Mouse (Mus musculus): ENCODE results near the gene Cryaa. TPM values are rescaled to one million over a fixed set of nuclear protein-coding genes. Genes with fewer than 3 reads are reported as not detected.

The Cryaa gene
- polyA plus RNA-seq, 1 experiment from 2014 or later: not detected

GRCm38 (mm10) chr17:31657141-31657983, 20.2 kb upstream of the Cryaa start:
- Histone ChIP-seq H3K9me3 (ENCODE audit: control insufficient read depth, low read length) (no peaks in the 10 kb centered on the region), H3K4me3 (replicated peaks; ENCODE audit: low read length) (peak overlapping the region; percentile 49), H3K4me2 (ENCODE audit: low read length) (peak overlapping the region; percentile 74), H3K4me1 (replicated peaks; ENCODE audit: control insufficient read depth, insufficient read depth, low read length) (peaks cover 18% of the 10 kb centered on the region), H3K27ac (ENCODE audit: low read length) (no peak overlapping the region), H3K9ac (replicated peaks; ENCODE audit: low read depth, low read length) (peak overlapping the region; percentile 80), H3K36me3 (ENCODE audit: control insufficient read depth, insufficient read depth) (peaks cover 17% of the 10 kb centered on the region), H3K27me3 (replicated peaks; ENCODE audit: control insufficient read depth, insufficient read depth, low read length) (no peaks in the 10 kb centered on the region)
- no peak for ATAC-seq
- 54% methylated on average over 12 of the region's 12 CpGs for WGBS

GRCm38 (mm10) chr17:31658136-31658467, 19.5 kb upstream of the Cryaa start:
- peaks cover 18% of the 10 kb centered on the region for H3K4me1 ChIP-seq (replicated peaks; ENCODE audit: control insufficient read depth, insufficient read depth, low read length)
- H3K27ac ChIP-seq (ENCODE audit: low read length): peak overlapping the region; percentile 60
- no peaks in the 10 kb centered on the region for H3K27me3 ChIP-seq (replicated peaks; ENCODE audit: control insufficient read depth, insufficient read depth, low read length)
- H3K36me3 ChIP-seq (ENCODE audit: control insufficient read depth, insufficient read depth): peaks cover 13% of the 10 kb centered on the region
- peak overlapping the region; percentile 80 for H3K9ac ChIP-seq (replicated peaks; ENCODE audit: low read depth, low read length)
- no peaks in the 10 kb centered on the region for H3K9me3 ChIP-seq (ENCODE audit: control insufficient read depth, low read length)
- peak overlapping the region; percentile 74 for H3K4me2 ChIP-seq (ENCODE audit: low read length)
- under 1% methylated on average over 27 of the region's 27 CpGs for WGBS
- ATAC-seq: no peak; the same call in 1 of the 2 replicates
- peak overlapping the region; percentile 49 for H3K4me3 ChIP-seq (replicated peaks; ENCODE audit: low read length)

- Histone ChIP-seq H3K4me2 (ENCODE audit: low read length) (peak within 1 kb of the TSS; percentile 74), H3K4me1 (replicated peaks; ENCODE audit: control insufficient read depth, insufficient read depth, low read length) (peaks cover 18% of the 10 kb centered on the region), H3K27me3 (replicated peaks; ENCODE audit: control insufficient read depth, insufficient read depth, low read length) (no peaks in the 10 kb centered on the region), H3K27ac (ENCODE audit: low read length) (peak within 1 kb of the TSS; percentile 73), H3K4me3 (replicated peaks; ENCODE audit: low read length) (peak within 1 kb of the TSS; percentile 49), H3K9me3 (ENCODE audit: control insufficient read depth, low read length) (no peaks in the 10 kb centered on the region), H3K36me3 (ENCODE audit: control insufficient read depth, insufficient read depth) (peaks cover 9% of the 10 kb centered on the region), H3K9ac (replicated peaks; ENCODE audit: low read depth, low read length) (peak within 1 kb of the TSS; percentile 80)
- ATAC-seq: peak; percentile 98
- under 1% methylated on average over 72 of the region's 77 CpGs for WGBS
These were observed 19.0 kb upstream of the Cryaa start, which contains the start of gene U2af1 for GRCm38 (mm10) chr17:31658468-31659185. Gene U2af1 (minus strand): TSS chr17:31658892.

- no peak for ATAC-seq
- Histone ChIP-seq H3K4me2 (ENCODE audit: low read length) (no peak overlapping the region), H3K4me3 (replicated peaks; ENCODE audit: low read length) (no peak overlapping the region), H3K9me3 (ENCODE audit: control insufficient read depth, low read length) (no peaks in the 10 kb centered on the region), H3K27ac (ENCODE audit: low read length) (peak overlapping the region; percentile 59), H3K27me3 (replicated peaks; ENCODE audit: control insufficient read depth, insufficient read depth, low read length) (no peaks in the 10 kb centered on the region), H3K9ac (replicated peaks; ENCODE audit: low read depth, low read length) (no peak overlapping the region), H3K36me3 (ENCODE audit: control insufficient read depth, insufficient read depth) (no peaks in the 10 kb centered on the region), H3K4me1 (replicated peaks; ENCODE audit: control insufficient read depth, insufficient read depth, low read length) (peaks cover 18% of the 10 kb centered on the region)
- 49% methylated on average over 8 of the region's 8 CpGs for WGBS
These were observed 16.9 kb upstream of the Cryaa start for GRCm38 (mm10) chr17:31660661-31661250.

GRCm38 (mm10) chr17:31662855-31663254, 14.8 kb upstream of the Cryaa start:
- Histone ChIP-seq H3K4me1 (replicated peaks; ENCODE audit: control insufficient read depth, insufficient read depth, low read length) (peaks cover 5% of the 10 kb centered on the region), H3K4me3 (replicated peaks; ENCODE audit: low read length) (no peak overlapping the region), H3K4me2 (ENCODE audit: low read length) (no peak overlapping the region), H3K36me3 (ENCODE audit: control insufficient read depth, insufficient read depth) (no peaks in the 10 kb centered on the region), H3K27me3 (replicated peaks; ENCODE audit: control insufficient read depth, insufficient read depth, low read length) (no peaks in the 10 kb centered on the region), H3K27ac (ENCODE audit: low read length) (no peak overlapping the region), H3K9ac (replicated peaks; ENCODE audit: low read depth, low read length) (no peak overlapping the region), H3K9me3 (ENCODE audit: control insufficient read depth, low read length) (no peaks in the 10 kb centered on the region)
- no peak for ATAC-seq

GRCm38 (mm10) chr17:31664760-31665159, 12.8 kb upstream of the Cryaa start:
- Histone ChIP-seq H3K9me3 (ENCODE audit: control insufficient read depth, low read length) (no peaks in the 10 kb centered on the region), H3K4me3 (replicated peaks; ENCODE audit: low read length) (no peak overlapping the region), H3K36me3 (ENCODE audit: control insufficient read depth, insufficient read depth) (no peaks in the 10 kb centered on the region), H3K4me1 (replicated peaks; ENCODE audit: control insufficient read depth, insufficient read depth, low read length) (no peaks in the 10 kb centered on the region), H3K27ac (ENCODE audit: low read length) (no peak overlapping the region), H3K9ac (replicated peaks; ENCODE audit: low read depth, low read length) (no peak overlapping the region), H3K27me3 (replicated peaks; ENCODE audit: control insufficient read depth, insufficient read depth, low read length) (no peaks in the 10 kb centered on the region), H3K4me2 (ENCODE audit: low read length) (no peak overlapping the region)
- WGBS: 10% methylated on average over 4 of the region's 4 CpGs
- peak; percentile 69; the same call in 1 of the 2 replicates for ATAC-seq

- Histone ChIP-seq H3K27ac (ENCODE audit: low read length) (no peak overlapping the region), H3K36me3 (ENCODE audit: control insufficient read depth, insufficient read depth) (no peaks in the 10 kb centered on the region), H3K4me3 (replicated peaks; ENCODE audit: low read length) (no peak overlapping the region), H3K9me3 (ENCODE audit: control insufficient read depth, low read length) (no peaks in the 10 kb centered on the region), H3K9ac (replicated peaks; ENCODE audit: low read depth, low read length) (no peak overlapping the region), H3K27me3 (replicated peaks; ENCODE audit: control insufficient read depth, insufficient read depth, low read length) (no peaks in the 10 kb centered on the region), H3K4me1 (replicated peaks; ENCODE audit: control insufficient read depth, insufficient read depth, low read length) (no peaks in the 10 kb centered on the region), H3K4me2 (ENCODE audit: low read length) (no peak overlapping the region)
- no peak for ATAC-seq
- 76% methylated on average over 8 of the region's 9 CpGs for WGBS
These were observed 9.3 kb upstream of the Cryaa start for GRCm38 (mm10) chr17:31668306-31668705.

GRCm38 (mm10) chr17:31670163-31670562, 7.4 kb upstream of the Cryaa start:
- WGBS: 15% methylated on average over 11 of the region's 11 CpGs
- ATAC-seq: no peak
- no peak overlapping the region for H3K4me2 ChIP-seq (ENCODE audit: low read length)
- no peak overlapping the region for H3K27ac ChIP-seq (ENCODE audit: low read length)
- H3K4me3 ChIP-seq (replicated peaks; ENCODE audit: low read length): no peak overlapping the region
- H3K36me3 ChIP-seq (ENCODE audit: control insufficient read depth, insufficient read depth): no peaks in the 10 kb centered on the region
- H3K9me3 ChIP-seq (ENCODE audit: control insufficient read depth, low read length): no peaks in the 10 kb centered on the region
- no peaks in the 10 kb centered on the region for H3K4me1 ChIP-seq (replicated peaks; ENCODE audit: control insufficient read depth, insufficient read depth, low read length)
- no peaks in the 10 kb centered on the region for H3K27me3 ChIP-seq (replicated peaks; ENCODE audit: control insufficient read depth, insufficient read depth, low read length)
- no peak overlapping the region for H3K9ac ChIP-seq (replicated peaks; ENCODE audit: low read depth, low read length)

- Histone ChIP-seq H3K4me3 (replicated peaks; ENCODE audit: low read length) (no peak overlapping the region), H3K27me3 (replicated peaks; ENCODE audit: control insufficient read depth, insufficient read depth, low read length) (no peaks in the 10 kb centered on the region), H3K9me3 (ENCODE audit: control insufficient read depth, low read length) (no peaks in the 10 kb centered on the region), H3K4me1 (replicated peaks; ENCODE audit: control insufficient read depth, insufficient read depth, low read length) (no peaks in the 10 kb centered on the region), H3K36me3 (ENCODE audit: control insufficient read depth, insufficient read depth) (no peaks in the 10 kb centered on the region), H3K9ac (replicated peaks; ENCODE audit: low read depth, low read length) (no peak overlapping the region), H3K27ac (ENCODE audit: low read length) (no peak overlapping the region), H3K4me2 (ENCODE audit: low read length) (no peak overlapping the region)
- ATAC-seq: no peak
- WGBS: 63% methylated on average over 8 of the region's 8 CpGs
These were observed 5.9 kb upstream of the Cryaa start for GRCm38 (mm10) chr17:31671698-31672097.

Data from forebrain, embryonic 16.5 days (tissue).